Mouse (Mus musculus) c-Kit-positive CD71-positive TER-119-negative erythroid progenitor cells, embryonic 14.5 days (primary cell): Measurements from ENCODE around the gene Hectd4.
"Not testable (repeated sequence)": the region's sequence is repeated elsewhere in the genome, so short reads cannot be mapped to it uniquely, and the experiment has no call there.

Source experiments
- DNase-seq: peaks from one replicate; pipeline ENCODE4 v3.0.0-alpha.2; 2013; ENCODE audit warnings: low read depth

Gene Hectd4

GRCm38 (mm10) chr5:121206540-121206939 lies 13.5 kb upstream of the Hectd4 start:
- DNase-seq = no peak

DNA sequence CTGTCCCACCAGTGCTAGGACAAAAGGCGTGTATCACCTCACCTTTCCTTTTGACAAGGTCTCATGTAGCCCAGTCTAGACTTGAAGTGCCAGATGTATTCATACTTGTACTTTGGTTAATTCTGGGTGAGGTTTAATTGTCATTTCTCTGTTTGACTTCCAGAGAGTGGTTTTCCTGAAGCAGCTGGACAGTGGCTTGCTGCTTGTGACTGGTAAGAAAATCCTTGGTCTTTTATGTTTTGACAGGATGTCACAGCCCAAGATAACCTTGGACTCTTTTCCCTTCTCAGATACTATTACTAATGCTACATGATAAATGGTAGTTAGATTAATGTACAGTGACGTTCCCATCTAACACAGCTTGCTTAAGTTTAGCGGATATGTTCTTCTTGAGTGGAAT lies 13.0 kb upstream of the Hectd4 start:
- no peak for DNase-seq

GRCm38 (mm10) chr5:121209755-121210600 lies 10.0 kb upstream of the Hectd4 start:
- DNase-seq = no peak

- DNase-seq = no peak
Observed at GRCm38 (mm10) chr5:121210601-121210924, 9.5 kb upstream of the Hectd4 start.

DNA sequence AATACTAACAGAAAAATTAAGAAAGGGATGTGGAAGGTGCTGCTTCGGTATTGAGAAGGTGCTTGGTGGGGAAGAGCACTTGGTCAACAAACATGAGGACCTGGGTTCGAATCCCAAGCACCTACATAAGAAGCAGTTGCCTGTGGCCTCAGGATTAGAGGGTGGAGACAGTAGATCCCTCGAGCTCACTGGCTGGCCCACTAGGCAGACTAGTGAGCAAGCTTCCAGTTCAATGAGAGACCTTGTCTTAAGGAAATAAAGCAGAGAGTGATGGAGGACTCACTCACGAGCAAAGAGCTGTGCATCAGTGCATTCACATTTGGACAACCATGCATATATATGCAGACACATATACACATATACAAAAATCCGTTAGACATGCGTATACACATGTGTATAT lies 7.9 kb upstream of the Hectd4 start:
- no peak for DNase-seq

GRCm38 (mm10) chr5:121214707-121215106 lies 5.3 kb upstream of the Hectd4 start:
- DNase-seq = no peak

GRCm38 (mm10) chr5:121215380-121216125 lies 4.5 kb upstream of the Hectd4 start:
- DNase-seq = peak; percentile 64

DNA sequence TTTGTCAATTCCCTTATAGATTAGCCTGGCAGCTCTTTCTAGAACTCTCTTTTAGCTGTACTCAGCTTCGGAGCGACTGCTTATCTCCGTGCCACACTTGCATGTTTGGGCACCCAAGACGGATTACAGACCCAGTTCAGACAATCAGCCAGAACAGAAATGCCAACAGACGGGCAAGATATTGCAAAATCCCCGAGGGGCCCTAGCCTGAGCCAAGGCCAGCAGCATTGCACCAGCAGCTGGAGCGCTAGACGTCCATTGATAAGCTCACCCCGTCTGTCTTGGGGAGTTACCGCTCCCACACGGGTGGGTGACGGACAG lies 3.9 kb upstream of the Hectd4 start:
- DNase-seq = peak; percentile 94

- DNase-seq = not testable (repeated sequence)
Observed at GRCm38 (mm10) chr5:121216584-121217312, 3.3 kb upstream of the Hectd4 start.

DNA sequence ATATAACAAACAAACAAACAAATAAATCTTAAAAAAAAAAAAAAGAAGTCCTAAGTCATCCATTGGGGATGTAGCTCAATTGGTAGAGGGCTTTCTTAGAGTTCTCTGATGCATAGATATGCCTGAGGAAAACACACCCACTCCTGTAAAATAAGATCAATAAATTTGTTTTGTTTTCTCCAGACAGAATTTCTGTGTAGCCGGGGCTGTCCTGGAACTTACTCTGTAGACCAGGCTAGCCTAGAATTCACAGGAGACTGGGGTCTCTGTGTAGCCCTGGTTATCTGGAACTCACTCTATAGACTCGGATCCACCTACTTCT lies 2.7 kb upstream of the Hectd4 start:
- DNase-seq = no peak

GRCm38 (mm10) chr5:121219190-121219589 lies 829 bp upstream of the Hectd4 start:
- DNase-seq = no peak

GRCm38 (mm10) chr5:121220732-121221301 lies 798 bp downstream of the Hectd4 start:
- DNase-seq = no peak

DNA sequence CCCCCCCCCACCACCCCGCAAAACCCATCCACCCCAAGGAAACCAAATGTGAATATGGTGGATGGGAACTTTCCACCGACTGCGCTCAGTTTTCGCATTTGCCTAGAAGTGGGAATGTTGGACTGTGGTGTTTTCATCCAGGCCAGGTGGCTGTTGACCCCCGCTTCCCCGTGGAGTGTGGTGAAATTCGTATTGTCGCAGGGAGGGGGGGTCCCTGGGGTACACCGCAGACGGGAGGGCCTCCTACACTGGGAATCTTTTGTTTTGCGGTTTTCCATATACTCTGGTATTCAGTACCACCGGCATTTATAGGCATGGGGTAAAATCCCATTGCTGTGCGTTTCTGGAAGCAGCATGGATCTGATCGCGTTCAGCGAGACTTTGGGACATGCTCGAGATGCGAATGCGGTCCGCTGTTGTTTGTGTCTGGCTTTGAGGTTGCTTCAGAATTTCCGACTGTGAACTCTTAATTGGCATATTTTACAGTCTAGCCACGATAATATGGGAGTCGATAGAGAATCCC lies 1.4 kb downstream of the Hectd4 start:
- no peak for DNase-seq

- not testable (repeated sequence) for DNase-seq
Observed at GRCm38 (mm10) chr5:121224020-121224419, 4.0 kb downstream of the Hectd4 start.

DNA sequence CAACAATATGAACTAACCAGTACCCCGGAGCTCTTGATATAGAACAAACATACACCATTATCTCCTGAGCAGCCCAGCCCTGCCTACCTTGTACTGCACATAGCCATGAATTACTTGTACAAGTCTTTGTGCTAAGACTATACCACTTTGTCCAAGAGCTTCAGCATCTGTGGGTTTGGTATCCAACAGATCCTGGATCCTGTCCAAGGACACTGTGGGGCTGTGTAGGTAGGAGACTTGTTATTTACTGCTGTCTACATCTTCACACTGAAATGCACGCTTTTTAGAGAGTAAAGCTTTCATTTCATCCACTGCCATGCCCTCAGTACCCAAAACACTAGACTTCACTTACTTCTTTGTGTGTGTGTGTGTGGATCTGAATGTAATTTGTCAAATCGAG lies 4.8 kb downstream of the Hectd4 start:
- no peak for DNase-seq

GRCm38 (mm10) chr5:121225854-121226253 lies 5.8 kb downstream of the Hectd4 start:
- no peak for DNase-seq

DNA sequence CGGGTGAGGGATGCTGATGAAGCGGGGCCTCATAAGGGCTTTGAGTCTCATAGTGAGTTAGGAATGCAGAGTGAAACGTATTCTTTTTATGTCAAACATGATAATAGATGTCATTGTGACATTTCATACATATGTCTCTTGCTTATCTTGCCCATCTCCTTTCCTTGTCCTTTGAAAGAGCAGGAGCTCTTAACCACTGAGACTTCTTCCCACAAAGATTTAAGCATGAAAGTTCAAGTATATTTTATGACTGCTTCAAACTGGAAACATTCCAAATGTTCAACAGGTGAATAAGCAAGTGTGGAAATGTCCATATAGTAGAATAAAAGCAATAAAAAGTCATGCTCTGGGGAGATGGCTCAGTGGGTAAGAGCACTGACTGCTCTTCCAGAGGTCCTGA lies 6.4 kb downstream of the Hectd4 start:
- DNase-seq = no peak

DNA sequence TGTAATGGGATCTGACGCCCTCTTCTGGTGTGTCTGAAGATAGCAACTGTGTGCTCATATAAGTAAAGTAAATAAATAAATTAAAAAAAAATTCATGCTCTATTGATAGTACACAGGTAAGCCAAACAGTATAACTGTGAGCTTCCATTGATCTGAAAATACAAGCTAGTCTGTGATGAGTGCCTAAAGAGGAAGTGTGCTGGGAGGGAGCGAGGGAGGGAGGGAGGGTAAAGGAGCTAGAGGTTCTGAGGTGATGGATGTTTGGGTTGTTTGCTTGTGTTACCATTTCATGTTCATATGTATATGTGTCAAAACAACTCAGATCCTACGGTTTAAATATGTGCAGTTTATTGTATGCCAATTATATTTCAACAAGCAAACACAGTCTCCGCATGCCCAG lies 6.8 kb downstream of the Hectd4 start:
- no peak for DNase-seq

DNA sequence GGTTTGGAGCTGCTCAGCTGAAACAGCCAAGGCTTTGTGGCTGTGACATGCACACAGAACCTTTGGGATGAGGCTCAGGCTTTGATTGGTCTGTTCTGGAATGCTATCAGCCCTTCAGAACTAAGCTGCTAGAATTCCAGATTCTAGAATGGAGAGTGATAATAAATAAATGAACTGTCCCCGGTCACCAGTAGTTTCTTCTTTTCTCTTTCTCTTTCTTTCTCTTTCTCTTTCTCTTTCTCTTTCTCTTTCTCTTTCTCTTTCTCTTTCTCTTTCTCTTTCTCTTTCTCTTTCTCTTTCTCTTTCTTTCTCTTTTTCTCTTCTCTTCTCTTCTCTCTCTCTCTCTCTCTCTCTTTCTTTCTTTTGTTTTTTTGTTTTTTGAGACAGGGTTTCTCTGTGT lies 7.3 kb downstream of the Hectd4 start:
- not testable (repeated sequence) for DNase-seq

GRCm38 (mm10) chr5:121229182-121229581 lies 9.2 kb downstream of the Hectd4 start:
- no peak for DNase-seq

GRCm38 (mm10) chr5:121230811-121231210 lies 10.8 kb downstream of the Hectd4 start:
- DNase-seq = no peak

DNA sequence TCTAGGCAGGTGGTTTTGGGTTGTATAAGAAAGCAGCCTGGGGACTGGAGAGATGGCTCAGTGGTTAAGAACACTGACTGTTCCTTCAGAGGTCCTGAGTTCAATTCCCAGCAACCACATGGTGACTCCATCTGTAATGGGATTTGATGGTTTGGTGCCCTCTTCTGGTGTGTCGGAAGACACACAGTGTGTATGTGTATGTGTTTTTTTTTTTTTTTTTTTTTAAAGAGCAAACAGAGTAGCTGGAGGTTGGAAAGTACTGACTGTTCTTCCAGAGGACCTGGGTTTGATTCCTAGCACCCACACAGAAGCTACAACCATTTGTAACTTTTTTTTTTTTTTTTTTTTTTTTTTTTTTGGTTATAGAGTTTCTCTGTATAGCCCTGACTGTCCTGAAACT lies 12.8 kb downstream of the Hectd4 start:
- DNase-seq = no peak

- no peak for DNase-seq
Observed at GRCm38 (mm10) chr5:121233726-121234125, 13.7 kb downstream of the Hectd4 start.
